Mouse (Mus musculus): ENCODE data around the gene Wipf1.
"Not testable (repeated sequence)": the region's sequence is repeated elsewhere in the genome, so short reads cannot be mapped to it uniquely, and the experiment has no call there.

Wipf1 gene

DNA sequence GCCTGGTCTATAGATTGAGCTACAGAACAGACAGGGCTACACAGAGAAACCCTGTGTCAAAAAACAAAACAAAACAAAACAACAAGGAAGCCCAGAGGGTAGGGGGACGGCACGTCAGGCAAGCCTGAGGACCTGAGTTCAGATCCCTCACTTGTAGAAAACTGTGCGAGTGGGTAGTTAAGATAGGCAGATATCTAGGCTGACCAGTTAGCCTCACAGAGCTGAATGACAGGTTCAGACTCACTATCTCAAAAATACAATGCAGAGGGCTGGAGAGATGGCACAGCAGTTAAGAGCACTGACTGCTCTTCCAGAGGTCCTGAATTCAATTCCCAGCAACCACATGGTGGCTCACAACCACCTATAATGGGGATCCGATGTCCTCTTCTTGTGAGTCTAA is 23.2 kb downstream of the Wipf1 start:
- not testable (repeated sequence) for DNase-seq

DNA sequence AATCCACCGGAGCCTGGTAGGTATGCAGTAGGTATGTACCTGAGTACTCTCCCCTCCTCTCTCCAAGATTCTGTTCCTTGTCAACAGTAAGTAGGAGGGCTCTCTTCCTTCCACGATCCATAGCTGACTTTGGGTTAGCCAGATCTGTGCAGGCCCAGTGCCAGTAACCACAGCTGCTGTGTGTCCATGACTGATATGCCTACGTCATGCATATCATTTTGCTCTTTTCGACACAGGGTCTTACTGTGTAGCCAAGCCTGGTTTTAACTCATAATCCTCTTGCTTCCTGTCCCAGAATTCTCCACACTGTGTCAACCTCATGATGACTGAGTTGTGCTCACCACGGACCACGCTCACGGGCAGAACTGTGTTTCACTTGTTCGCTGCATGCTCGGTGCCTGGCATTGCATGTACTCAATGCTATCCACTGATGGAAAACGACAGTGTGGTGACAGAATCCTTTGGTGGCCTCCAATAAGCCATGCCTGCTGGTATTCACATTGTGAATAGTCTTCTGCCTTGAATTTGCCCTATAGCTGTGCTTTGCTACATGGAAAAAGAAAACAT is 26.6 kb downstream of the Wipf1 start:
- DNase-seq, result no peak

DNA sequence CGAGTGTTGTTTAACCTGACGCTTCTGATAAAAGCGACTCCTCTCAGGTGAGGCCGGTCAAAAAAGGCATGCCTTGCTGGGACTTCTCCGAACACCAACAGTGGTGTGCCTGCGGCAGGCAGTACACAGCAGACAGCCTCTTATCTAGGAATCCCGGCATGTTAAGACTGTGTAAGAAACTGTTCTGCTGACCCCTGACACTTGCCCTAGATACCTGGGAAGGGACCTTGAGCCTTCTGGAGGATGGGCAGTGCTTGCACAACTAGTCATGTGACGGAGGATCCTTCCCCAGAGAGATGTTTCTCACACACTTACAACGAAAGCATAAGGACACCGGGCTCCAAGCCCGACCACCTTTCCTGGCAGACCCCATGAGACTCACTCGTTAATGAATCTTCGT is 28.7 kb downstream of the Wipf1 start:
- no peak for DNase-seq

DNA sequence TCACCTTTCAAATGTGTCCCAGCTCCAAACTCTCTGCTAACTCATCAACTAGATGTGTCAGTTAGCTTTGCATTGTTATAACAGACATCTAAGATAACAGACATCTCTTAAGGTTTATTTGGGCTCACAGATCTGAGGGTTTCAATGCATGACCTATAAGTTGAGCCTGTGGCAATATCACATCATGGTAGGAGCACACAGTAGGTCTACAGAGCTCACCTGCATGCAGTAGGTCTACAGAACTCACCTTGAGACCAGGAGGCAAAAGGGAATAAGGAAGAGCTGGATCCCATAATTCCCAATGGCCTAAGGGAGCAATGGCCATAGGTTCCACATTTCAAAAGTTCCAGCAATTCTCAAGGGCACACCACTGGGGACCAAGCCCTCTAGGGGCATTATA is 31.2 kb downstream of the Wipf1 start:
- no peak for DNase-seq

DNA sequence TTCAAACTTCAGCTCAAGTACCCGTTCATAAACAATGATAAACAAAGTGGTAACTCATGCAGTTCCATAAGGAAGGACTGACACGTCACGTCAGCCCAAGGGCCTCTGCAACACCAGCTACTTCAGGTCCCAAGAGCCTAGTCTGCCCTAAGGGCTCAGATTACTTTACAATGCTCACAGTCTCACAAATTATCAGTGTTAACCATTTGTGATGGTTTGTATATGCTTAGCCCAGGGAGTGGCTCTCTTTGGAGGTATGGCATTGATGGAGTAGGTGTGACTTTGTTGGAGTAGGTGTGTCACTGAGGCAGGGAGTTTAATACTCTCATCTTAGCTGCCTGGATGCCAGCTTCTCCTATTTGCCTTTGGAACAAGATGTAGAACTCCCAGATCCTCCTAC is 32.0 kb downstream of the Wipf1 start:
- no peak for DNase-seq

DNA sequence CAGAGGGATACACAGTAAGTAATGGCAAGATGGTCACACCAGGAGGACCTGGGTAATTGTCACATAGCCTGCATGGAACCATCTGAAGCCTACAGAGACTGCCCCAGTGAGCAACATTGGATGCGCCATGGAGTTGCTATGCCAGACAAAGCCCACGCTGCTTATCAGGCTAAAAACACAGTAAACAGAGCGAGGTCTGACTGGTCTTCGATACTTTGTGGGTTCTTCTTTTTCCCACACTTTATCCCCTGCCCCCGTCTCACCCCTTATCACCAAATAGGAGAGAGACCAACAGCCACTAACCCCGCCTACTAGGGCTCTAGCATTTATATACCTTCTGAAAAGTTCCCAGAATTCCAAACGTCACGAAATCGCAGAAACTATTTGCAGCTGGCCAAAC is 32.6 kb downstream of the Wipf1 start:
- no peak for DNase-seq

DNA sequence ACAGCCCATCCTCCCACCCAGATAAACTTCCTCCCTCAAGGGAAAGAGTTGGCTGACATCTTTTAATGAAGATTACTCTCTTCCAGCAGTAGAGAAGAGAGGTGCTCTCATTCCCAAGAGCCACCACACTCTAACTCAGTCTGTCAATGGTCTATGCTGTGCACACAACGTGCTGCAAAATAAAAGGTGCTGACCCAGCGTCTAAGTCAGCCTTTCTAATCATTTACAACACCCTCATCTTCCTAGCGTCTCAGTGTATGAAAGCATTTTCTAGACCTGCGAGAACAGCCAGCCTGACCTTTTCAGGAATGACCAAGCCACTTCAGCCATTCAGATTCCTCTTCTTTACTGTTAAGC is 33.2 kb downstream of the Wipf1 start:
- DNase-seq, result no peak

DNA sequence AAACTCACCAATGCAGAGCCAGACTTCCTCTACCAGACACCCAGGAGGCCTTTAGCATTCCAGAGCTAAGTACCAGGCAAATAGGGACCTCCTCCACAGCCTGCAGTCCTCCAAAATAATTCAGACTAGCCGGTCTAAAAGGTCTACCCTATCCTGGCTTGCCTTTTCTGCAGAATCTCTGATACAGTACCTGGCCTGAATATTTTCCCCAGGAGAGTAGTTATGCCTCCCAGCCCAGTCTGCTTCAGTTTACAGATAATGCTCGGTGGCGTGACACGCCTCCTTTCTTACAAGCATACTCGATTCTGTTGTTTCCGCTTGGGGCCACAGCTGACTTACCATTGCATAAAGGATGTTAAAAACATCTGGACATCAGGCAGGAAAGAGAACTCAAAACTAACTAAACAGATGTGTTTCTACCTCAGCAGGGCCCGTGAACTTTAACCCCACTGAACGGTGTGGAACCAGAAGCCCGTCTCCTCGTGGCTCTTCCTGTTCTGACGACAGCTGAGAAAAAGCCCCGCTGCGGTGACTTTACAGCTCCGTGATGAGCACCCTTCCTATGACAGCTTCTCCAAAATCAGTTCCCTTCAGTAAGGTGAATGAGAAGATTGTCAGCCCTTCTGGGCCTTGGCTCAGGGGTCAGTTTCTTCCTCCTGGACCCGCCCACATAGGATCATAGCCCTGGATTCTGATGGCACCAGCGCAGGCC is 33.8 kb downstream of the Wipf1 start:
- no peak for DNase-seq

DNA sequence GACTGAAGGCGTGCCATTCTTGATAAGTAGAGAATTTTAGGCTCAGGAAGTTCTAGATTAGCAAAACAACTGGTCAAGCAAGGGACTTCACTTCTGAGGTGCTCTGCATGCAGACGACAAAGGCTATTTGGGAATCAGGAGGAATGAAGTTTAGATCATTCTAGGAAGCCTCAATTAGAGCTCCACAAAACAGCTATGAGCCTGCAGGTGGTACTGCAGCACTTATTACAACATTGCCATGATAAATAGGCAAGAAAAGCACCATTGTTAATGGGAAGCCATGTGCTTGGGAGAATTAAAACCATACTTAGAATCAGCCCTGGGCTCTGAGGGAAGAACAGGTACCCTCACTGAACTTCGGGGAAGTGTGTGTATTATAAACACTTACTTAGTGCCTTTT is 36.0 kb downstream of the Wipf1 start:
- DNase-seq, result no peak

DNA sequence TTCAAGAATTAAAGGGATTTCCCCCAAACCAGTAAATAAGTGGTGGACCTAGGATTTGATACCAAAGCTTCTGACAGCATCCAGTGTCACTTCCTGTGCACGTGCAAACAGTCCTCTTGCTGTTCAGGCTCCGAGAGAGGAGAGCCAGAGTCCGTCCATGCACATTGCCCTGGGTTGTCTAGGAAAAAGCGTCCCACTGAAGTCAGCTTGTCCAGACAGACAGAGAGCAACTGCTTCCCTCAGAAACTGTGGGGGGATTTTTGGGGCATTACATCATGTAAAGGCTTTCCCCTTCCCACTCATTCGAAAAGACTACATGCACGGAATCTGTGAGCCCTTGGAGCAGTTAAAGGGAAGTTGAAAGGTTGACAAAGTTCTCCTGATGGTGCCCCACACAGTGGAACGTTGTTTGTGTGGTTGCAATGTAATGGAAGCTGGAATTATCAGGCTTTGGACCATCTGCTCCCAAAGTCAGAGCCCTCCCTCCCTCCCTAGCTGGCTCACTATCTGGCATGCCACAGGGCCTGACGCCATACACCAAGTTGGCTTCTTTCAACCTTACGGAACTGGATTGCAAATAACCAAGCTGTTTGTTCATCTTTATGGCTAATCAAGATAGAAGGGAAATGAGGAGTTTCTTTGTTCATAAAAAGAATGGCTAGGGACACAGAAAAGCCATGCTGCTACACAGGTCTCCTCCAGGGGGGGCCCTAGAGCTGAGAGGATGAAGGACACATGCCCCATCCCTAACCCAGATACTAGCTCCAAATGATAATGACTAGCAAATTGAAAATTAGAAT is 37.9 kb downstream of the Wipf1 start:
- DNase-seq, result no peak

DNA sequence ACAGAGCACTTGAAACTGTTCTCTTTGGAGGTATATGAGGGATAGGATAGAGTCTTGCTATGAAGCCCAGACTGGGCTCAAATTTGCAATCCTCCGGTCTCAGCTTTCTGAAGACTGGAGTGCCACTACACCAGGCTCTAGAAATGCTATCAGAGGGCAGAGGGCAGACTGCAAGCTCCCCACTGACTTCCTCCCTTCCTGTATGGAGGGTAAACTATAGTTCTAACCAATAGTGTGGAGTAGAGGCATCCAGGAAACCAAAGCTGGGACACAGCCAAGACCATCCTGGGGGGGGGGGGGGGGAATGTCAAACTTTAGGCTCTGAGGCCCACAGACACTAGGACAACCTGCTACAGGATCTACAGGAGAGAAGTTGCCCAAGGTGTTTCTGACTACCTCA is 39.1 kb downstream of the Wipf1 start:
- no peak for DNase-seq

DNA sequence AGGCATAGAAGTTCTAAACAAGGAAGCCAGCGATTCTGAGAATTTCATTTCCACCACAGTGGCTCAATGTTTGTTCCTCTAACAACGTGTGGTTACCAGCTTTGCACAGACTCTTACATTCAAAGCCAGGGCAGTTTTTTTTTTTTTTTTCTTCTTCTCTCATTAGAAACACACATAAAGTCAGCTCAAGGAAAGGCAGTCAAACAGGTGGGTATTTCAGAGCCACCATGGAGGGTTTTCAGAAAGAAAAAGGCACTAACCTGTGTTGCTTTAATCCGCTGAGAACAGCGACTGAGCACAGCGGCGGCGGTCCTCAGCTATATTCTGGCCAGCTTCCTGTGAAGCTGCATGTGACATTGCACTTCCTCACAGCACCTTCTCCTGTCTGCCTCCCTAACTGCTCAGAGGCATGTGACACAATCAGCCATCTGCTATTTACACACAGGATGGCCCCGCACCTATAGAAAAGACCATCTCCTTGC is 43.4 kb downstream of the Wipf1 start:
- no peak for DNase-seq

DNA sequence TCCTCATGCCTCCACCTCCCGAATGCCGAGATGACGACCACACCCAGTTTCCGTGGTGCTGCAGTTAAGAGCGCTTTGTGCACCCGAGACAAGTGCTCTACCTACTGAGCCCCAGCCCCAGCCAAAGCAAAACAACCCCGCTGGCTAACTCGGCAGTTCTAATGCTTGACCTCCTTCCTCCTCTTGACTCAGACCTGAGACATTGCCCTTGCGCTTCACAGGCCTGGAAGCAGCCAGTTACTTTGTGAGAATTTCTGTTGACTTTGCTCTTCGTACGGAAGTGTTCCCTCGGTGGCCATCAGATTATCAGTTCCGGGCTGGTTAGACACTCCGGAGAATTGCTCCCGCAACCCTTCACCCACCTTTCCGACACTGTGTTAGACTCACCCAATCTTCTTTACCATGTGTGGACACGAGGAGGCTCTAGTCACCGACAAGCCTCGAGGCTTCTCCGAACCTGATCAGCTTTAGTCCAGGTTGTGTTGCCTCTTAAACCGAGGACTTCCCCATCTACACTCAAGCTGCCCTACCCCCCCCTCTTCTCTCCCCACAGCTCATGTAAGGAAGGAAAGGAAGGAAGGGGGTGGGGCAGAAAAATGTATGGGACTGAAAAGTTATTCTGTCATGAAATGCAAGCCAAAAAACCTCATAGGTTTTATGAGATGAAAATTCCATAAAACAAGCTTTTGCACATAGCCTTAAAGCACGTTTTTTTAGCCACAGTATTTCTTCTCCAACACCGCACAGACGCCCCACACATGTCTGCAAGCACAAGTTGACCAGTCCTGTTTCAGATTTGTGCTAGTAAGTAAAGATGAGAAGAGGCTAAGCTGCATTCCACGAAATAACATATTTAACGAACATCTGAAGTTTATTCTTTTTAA is 44.1 kb downstream of the Wipf1 start:
- no peak for DNase-seq

DNA sequence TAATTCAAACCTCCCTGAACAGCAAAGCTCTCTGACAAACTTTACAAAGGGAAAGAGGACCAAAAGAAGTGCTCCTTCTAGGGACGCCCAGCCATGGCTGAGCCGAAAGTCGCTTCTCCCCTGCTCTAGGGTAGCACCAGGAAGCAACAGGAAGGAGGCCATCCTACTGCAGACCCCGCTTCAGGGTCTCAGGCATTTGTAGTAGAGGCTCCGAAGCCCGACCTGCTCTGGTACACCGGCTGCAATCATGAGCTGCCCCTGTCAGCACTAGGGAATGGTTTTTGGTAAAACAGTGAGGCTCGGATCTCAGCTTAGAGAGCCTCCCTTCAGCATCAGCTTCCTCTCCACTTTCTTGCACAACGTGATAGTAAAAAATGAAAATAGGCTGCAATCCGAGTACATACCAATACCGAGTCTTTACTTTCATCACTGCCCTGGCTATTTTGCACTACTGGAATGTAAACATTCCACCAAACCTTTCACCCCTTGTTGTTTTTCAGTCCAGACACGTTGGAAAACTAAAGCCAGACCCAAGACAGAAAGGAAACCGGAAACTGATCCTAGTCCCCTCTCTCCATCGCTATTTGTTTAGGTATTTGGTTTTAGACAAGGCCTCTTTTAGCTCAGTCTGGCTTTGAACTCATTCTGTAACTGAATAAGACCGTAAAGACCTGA is 44.8 kb downstream of the Wipf1 start:
- DNase-seq, result no peak

DNA sequence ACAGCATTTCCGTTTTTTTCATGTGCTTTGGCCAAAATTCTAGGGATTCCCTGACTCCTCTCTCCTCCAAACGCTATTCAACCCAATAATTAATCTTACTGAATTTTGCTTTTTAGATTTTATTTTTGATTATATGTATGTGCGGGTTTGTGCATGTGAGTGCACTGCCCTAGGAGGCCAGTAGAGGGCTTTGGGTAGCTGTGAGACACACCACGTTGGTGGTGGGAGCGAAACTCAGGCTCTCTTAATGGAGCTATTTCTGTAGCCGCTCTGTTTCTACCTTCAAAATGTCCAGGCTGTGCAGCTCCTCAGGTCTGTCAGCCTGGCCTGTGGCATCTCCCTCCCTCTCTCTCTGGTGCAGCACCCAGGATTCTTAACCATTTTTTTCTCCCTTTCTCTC is 50.7 kb downstream of the Wipf1 start:
- no peak for DNase-seq

DNA sequence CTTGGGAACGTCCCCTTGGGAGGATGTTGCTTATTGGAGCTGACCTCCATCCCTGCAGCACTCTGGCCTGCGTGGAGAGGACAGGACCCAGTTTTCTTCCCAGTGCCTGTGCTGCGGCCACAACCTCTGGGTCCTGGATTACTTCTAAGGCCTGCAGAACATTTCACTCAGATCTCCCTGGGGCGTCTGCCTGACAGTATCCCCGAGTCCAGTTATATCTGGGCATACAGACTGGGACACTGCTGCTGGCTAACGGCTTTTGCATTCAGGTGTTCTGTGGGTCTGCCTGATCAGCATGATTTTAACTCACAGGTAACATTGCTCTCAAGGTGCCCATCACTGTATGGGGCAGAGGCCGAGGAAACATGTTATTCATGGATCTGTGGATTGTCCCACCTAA is 52.0 kb downstream of the Wipf1 start:
- DNase-seq, result no peak

DNA sequence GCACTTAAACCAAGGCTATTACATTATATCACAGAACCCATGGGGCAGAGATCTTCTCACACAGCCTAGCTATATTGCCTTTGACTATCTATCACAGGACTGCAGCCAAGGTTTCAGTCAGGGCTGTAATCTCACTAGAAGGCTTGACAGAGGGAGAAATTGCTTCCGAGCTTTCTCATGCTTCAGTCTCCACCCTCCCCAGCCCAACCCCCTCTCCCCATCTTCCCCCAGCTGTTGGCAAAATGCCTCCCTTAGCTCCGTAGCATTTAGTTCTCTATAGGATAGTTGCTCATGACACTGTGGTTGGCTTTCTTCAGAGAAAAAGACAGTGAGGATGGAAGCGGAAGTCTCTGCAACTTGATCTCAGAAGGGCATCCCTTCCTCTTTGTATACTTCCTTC is 54.0 kb downstream of the Wipf1 start:
- no peak for DNase-seq

DNA sequence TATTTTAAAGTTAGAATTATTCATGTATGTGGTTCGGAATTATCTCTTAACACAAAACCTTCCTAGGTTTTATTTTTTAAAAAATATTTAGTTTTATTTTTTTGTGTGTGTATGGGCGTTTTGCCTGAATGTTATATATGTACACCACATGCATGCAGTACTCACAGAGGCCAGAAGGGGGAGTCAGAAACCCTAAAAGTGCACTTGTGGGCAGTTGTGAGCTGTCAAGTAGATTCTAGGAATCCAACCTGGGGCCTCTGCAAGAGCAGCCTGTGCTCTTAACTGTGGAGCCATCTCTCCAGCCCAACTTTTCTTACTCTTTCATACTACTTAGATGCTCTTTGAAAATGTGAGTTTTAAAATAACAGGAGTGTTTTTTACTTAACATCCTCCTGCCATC is 57.4 kb downstream of the Wipf1 start:
- no peak for DNase-seq

DNA sequence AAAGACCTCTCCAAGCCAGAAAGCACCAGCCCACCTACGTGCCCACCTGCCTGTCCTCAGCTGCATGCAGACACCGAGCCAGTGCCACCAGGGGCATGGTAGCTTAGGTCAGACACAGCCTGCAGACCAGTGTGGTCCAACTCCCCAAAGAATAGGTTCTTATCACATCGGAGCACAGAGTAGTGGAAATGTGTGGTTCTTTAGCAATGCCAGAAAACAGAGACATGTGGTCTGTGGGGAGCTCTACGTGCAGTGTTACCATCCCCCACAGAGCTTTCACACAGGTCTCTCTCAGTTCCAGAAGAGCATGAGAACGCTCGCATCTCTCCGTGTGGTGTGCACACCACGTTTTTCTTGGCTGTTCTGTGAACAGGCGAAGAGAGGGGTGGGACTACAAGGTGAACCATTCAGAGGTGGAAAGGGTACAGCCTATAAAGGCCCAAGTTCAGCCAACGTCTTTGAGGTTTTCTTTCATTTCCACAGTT is 59.3 kb downstream of the Wipf1 start:
- no peak for DNase-seq

DNA sequence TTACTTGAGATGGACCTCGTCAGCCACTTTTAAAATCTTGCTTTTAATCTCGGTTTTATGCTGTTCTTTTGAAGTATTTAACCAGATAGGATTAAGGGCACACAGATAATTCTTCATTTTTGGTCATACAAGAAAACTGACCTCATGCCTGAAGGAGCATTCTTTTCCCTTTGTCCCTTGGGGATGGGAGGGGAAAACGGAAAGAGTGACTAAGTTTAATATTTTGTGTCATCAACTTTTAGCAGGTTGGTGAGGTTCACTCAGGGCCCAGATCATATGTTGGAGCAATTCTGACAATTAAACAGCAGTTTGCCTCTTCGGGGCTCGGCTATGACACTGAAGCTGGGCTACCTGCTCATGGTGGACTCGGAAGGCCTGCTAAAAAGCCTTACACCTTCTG is 60.0 kb downstream of the Wipf1 start:
- DNase-seq, result no peak

DNA sequence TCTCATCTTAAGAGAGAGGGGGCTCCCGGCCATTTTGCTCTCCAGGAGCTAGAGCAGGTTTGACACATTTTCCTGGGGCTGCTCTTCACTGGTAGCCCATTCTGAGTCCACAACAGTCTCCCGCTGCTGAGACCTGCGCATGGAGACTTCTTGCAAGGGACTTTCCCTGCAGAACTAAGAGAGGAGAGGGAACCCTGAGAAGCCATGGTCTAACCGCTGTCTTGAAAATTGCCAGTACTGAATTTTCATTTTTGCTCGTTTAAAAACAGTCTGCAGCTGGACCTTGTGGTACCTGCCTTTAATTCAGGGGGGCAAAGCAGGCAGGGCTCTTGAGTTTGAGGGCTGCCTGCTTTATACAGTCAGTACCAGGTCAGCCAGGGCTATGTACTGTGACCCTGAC is 60.5 kb downstream of the Wipf1 start:
- DNase-seq, result no peak

DNA sequence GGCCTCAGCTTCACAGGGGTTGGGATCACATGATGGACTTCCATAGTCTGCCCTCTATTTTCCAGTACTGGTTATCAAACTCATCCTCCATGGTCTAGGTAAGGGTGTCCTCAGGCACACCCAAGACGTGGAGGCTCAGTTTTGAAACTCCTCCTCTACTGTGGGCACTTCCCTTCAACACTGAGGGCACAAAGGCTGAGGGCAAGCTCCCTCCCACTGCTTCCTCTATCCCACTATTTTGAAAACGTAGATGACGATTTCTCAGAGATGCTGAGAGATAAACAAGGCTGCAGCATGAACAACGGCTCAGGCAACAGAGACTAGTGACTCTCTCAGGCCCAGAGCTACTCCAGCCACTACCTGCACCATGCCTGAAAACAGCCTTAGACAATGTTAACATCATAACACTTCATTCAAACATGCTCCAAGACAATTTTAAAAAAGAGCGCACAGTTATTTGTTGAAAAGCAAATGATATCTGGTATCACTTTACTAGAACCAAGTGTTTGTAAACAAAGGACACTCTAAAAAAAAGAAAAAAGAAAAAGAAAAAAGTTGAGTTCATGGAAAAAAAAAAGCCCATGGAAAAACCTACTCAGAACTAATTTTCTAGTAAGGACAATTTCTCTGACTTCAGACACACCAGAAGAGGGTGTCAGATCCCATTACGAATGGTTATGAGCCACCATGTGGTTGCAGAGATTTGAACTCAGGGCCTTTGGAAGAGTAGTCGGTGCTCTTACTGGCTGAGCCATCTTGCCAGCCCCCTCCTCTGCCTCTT is 62.3 kb downstream of the Wipf1 start:
- DNase-seq, result no peak
